Mouse (Mus musculus): ENCODE data around the gene 4930578G10Rik. TPM values are rescaled to one million over a fixed set of nuclear protein-coding genes. Genes with fewer than 3 reads are reported as not detected.

The 4930578G10Rik gene
- total RNA-seq, 2 experiments from 2014 or later: 3.0 TPM

GRCm38 (mm10) chr4:42876586-42877291 lies 141.4 kb downstream of the 4930578G10Rik start:
- H3K4me3 ChIP-seq: no peak overlapping the region
- TF ChIP-seq CTCF (IDR thresholded peaks at IDR 0.05): peak; percentile 67
- peak; percentile 48 to 61 for DNase-seq (ENCODE audit: extremely low spot score in 1 of 2, low spot score in 2 of 2)
- intact Hi-C loops (cut with DNase I): loop anchor here (1.0 kb wide), 2 partner anchors 85 to 89 kb away; no protein-coding TSS in a partner anchor
- no peak overlapping the region for H3K27ac ChIP-seq

DNA sequence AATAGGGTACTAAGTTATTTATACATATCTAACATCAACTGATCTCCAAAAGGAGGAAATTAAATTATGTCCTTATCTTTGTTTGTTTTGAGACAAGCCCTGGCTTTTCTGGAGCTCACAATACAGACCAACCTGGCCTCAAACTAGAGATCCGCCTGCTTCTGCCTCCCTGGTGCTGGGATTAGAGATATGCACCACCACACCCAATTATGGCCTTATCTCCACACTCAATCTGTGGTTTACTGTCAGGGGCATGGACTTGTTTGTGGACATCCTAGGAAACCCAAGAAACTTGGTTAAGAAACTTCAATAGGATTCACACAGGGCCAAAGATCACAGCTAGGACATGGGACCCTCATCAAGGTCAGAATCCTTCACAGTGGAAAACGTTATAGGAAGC lies 142.3 kb downstream of the 4930578G10Rik start:
- intact Hi-C loops (cut with DNase I): loop anchor here (1.0 kb wide), 2 partner anchors 84 to 88 kb away; no protein-coding TSS in a partner anchor
- no peak for DNase-seq (ENCODE audit: extremely low spot score in 1 of 2, low spot score in 2 of 2)
- no peak for TF ChIP-seq CTCF (IDR thresholded peaks at IDR 0.05)
- Histone ChIP-seq H3K27ac (no peak overlapping the region), H3K4me3 (no peak overlapping the region)

DNA sequence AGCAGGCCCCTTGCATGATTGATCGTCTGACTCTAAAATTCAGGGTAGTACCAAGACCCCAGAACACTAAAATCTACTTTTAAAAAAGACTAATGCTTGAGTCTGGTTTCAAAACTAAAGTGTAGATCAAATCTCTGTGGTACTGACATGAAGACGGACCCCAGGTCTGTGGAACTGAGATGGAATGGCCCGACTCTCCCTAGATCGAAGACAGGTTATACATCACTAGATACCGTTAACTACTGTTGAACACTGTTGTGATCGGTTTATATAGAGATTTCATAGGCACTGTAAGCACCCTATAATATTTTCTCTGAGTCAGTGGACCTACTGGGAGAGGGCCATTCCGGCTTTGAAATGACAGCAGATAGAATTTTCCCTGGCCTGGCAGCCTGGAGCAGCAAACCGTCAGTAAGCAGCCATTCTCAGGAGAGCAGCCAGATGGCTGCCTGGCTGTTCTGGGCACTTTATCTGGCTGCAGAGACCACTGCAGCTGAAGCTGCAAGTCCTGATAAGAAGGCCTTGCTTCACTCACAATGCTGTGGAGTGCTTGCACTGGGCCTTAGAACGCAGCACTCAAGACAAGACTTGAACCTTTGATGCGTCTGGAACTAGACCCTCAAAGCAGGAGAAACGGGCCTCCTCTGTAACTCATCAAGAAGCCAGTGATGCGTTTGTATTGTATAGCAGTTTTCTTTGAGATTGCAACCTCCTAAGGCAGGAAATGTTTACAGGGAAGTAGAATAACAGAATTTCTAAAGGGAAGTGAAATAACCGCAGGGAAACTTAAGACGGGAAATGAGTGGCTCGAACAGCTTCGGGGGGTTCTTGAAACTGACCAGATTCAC lies 144.7 kb downstream of the 4930578G10Rik start:
- TF ChIP-seq CTCF (IDR thresholded peaks at IDR 0.05): no peak; the same call in 1 of the 2 replicates
- intact Hi-C loops (cut with DNase I): no loop called here
- DNase-seq (ENCODE audit: extremely low spot score in 1 of 2, low spot score in 2 of 2): no peak
- no peak overlapping the region for H3K27ac ChIP-seq
- H3K4me3 ChIP-seq: no peak overlapping the region

GRCm38 (mm10) chr4:42880677-42880948 lies 145.3 kb downstream of the 4930578G10Rik start:
- DNase-seq (ENCODE audit: extremely low spot score in 1 of 2, low spot score in 2 of 2): no peak
- intact Hi-C loops (cut with DNase I): no loop called here
- H3K4me3 ChIP-seq: no peak overlapping the region
- no peak for TF ChIP-seq CTCF (IDR thresholded peaks at IDR 0.05)
- no peak overlapping the region for H3K27ac ChIP-seq

GRCm38 (mm10) chr4:42886926-42887325 lies 151.6 kb downstream of the 4930578G10Rik start:
- intact Hi-C loops (cut with DNase I): loop anchor here (1.0 to 2.0 kb wide), 4 partner anchors 16 to 59 kb away; partner anchors contain the start of gene Phf24
- Histone ChIP-seq H3K4me3 (no peak overlapping the region), H3K27ac (peak overlapping the region; percentile 66)
- no peak for TF ChIP-seq CTCF (IDR thresholded peaks at IDR 0.05)
- DNase-seq (ENCODE audit: extremely low spot score in 1 of 2, low spot score in 2 of 2): peak in 1 of 2 experiments; percentile 32

GRCm38 (mm10) chr4:42888806-42889205 lies 153.5 kb downstream of the 4930578G10Rik start:
- Histone ChIP-seq H3K27ac (no peak overlapping the region), H3K4me3 (no peak overlapping the region)
- DNase-seq (ENCODE audit: extremely low spot score in 1 of 2, low spot score in 2 of 2): no peak
- no peak for TF ChIP-seq CTCF (IDR thresholded peaks at IDR 0.05)
- intact Hi-C loops (cut with DNase I): no loop called here

GRCm38 (mm10) chr4:42891176-42891575 lies 155.8 kb downstream of the 4930578G10Rik start:
- intact Hi-C loops (cut with DNase I): no loop called here
- H3K4me3 ChIP-seq: no peak overlapping the region
- TF ChIP-seq CTCF (IDR thresholded peaks at IDR 0.05): no peak
- no peak overlapping the region for H3K27ac ChIP-seq
- DNase-seq (ENCODE audit: extremely low spot score in 1 of 2, low spot score in 2 of 2): no peak

- Histone ChIP-seq H3K27ac (no peak overlapping the region), H3K4me3 (no peak overlapping the region)
- intact Hi-C loops (cut with DNase I): no loop called here
- no peak for DNase-seq (ENCODE audit: extremely low spot score in 1 of 2, low spot score in 2 of 2)
- TF ChIP-seq CTCF (IDR thresholded peaks at IDR 0.05): no peak
Measured at GRCm38 (mm10) chr4:42895118-42895517, 159.8 kb downstream of the 4930578G10Rik start.

Other genes with a start within 250 kb of the 4930578G10Rik start
- 1 to 10 TPM in 1 of 2 experiments, not detected in 1; 2.4 TPM for gene Fam205a2, start 207.4 kb upstream of the 4930578G10Rik start, total RNA-seq (2021)
- gene Gm10591, start 123.3 kb upstream of the 4930578G10Rik start, total RNA-seq (2021): not detected
- 10 to 100 TPM; 14.0 to 14.4 TPM for gene Gm2564, start 105.8 kb upstream of the 4930578G10Rik start, total RNA-seq (2021)
- gene Ccl27b, start 80.3 kb upstream of the 4930578G10Rik start, total RNA-seq (2021): 1 to 10 TPM; 2.4 to 6.4 TPM
- gene Il11ra2, start 73.7 kb upstream of the 4930578G10Rik start, total RNA-seq (2021): under 1 TPM in 1 of 2 experiments, not detected in 1; 0.27 TPM
- under 1 TPM; 0.68 to 0.95 TPM for gene Ccl19, start 21.0 kb downstream of the 4930578G10Rik start, total RNA-seq (2021)
- gene Ccl21a, start 38.4 kb downstream of the 4930578G10Rik start, total RNA-seq (2021): not detected
- gene Fam205a1, start 118.3 kb downstream of the 4930578G10Rik start, total RNA-seq (2021): under 1 TPM in 1 of 2 experiments, not detected in 1; 0.11 TPM
- gene Gm12394, start 121.2 kb downstream of the 4930578G10Rik start, total RNA-seq (2021): 1 to 10 TPM; 2.3 to 2.4 TPM
- gene Fam205c, start 138.7 kb downstream of the 4930578G10Rik start, total RNA-seq (2021): 1 to 10 TPM; 1.0 to 1.8 TPM
- gene Phf24, start 181.1 kb downstream of the 4930578G10Rik start, total RNA-seq (2021): 100 to 1,000 TPM; 359 to 380 TPM
- gene Dnajb5, start 214.3 kb downstream of the 4930578G10Rik start, total RNA-seq (2021): 100 to 1,000 TPM; 216 to 338 TPM
- not detected for gene 1700022I11Rik, start 234.1 kb downstream of the 4930578G10Rik start, total RNA-seq (2021)